Mouse (Mus musculus) lung, embryonic 14.5 days (tissue): ENCODE data around the gene Smim5. TPM values are rescaled to one million over a fixed set of nuclear protein-coding genes. Genes with fewer than 3 reads are reported as not detected.

Experiments used
- ATAC-seq: fragments of 200-750 bp; cut with Nextera tagmentation; 2 replicates; pipeline ENCODE4 v1.8.0; 2017; ENCODE audit warnings: mild to moderate bottlenecking, moderate TSS enrichment, moderate library complexity; ENCODE audit not compliant: insufficient read depth
- DNase-seq: peaks from one replicate; pipeline ENCODE4 v3.0.0-alpha.2; 2015
- H3K27ac ChIP-seq: fragments of 300-500 bp; sonication (generic); 2 replicates; pipeline ENCODE4 v1.5.1; 2014; ENCODE audit warnings: low read depth, mild to moderate bottlenecking, moderate library complexity
- H3K27me3 ChIP-seq: fragments of 300-500 bp; sonication (generic); 2 replicates; pipeline ENCODE4 v1.6.1; 2014; ENCODE audit warnings: low read length, control low read depth; ENCODE audit not compliant: insufficient read depth
- H3K36me3 ChIP-seq: fragments of 300-500 bp; sonication (generic); 2 replicates; pipeline ENCODE4 v1.6.1; 2014; ENCODE audit warnings: control low read depth; ENCODE audit not compliant: insufficient read depth
- H3K4me1 ChIP-seq: fragments of 300-500 bp; sonication (generic); 2 replicates; pipeline ENCODE4 v1.6.1; 2014; ENCODE audit warnings: antibody characterized with exemption, control low read depth; ENCODE audit not compliant: insufficient read depth
- H3K4me2 ChIP-seq: fragments of 300-500 bp; sonication (generic); 2 replicates; pipeline ENCODE4 v1.6.1; 2014; ENCODE audit warnings: mild to moderate bottlenecking
- H3K4me3 ChIP-seq: fragments of 300-500 bp; sonication (generic); 2 replicates; pipeline ENCODE4 v1.5.1; 2014; ENCODE audit warnings: low read depth, low read length
- H3K9ac ChIP-seq: fragments of 300-500 bp; sonication (generic); 2 replicates; pipeline ENCODE4 v1.6.1; 2014
- H3K9me3 ChIP-seq: fragments of 300-500 bp; sonication (generic); 2 replicates; pipeline ENCODE4 v1.6.1; 2016; ENCODE audit warnings: low read depth, low read length, control low read depth
- CTCF ChIP-seq: IDR thresholded peaks from 2 replicates; pipeline ENCODE4 v1.5.1; 2016; ENCODE audit warnings: antibody characterized with exemption, low read depth
- WGBS: fragments of 180-500 bp; shearing (Covaris S2); extraction: QIAGEN DNeasy Blood & Tissue Kit; methylation state at CpG from one replicate; pipeline ENCODE4 v1.1.7; 2014; 5-methylcytosine and 5-hydroxymethylcytosine counted together
- polyA plus RNA-seq: library from polyadenylated mRNA; unstranded; fragments of >200 nt; fragmentation: Nextera tagmentation; extraction: Ambion mirVana; gene quantifications from 2 replicates; pipeline ENCODE4 v1.2.1, GENCODE M21; 2014

Gene Smim5
- polyA plus RNA-seq, 1 experiment from 2014 or later: 1.9 TPM

DNA sequence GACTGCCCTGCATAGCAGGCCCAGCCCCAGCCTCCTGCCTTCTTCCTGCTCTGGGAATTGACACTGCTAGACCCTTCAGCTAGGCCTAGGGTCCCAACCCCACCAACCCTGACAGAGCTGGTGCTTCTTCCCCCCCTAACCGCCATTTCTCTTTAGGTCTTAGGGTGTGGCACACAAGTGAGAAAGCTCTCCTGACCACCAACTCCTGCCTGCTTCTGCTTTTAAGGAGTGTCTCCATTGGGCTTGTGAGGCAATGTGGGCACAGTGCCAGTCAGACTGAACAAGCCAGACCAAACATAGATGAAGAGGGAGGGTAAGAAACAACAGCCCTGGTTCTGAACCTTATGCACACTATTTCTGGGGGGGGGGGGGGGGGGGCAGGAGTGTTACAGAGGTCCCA is 3.1 kb downstream of the Smim5 start:
- H3K4me3 ChIP-seq: no peak overlapping the region
- H3K27me3 ChIP-seq: no peaks in the 10 kb centered on the region
- H3K4me1 ChIP-seq: peaks cover 40% of the 10 kb centered on the region
- DNase-seq (peak; percentile 70), ATAC-seq (no peak)
- TF ChIP-seq CTCF: no peak
- 60% methylated on average over 1 of the region's 1 CpGs for WGBS
- no peaks in the 10 kb centered on the region for H3K9me3 ChIP-seq
- H3K9ac ChIP-seq: no peak overlapping the region
- peak overlapping the region; percentile 83 for H3K27ac ChIP-seq
- peak overlapping the region; percentile 10; the same call in 1 of the 2 replicates for H3K4me2 ChIP-seq
- 0 out of 2 replicates have a peak, but pooled peaks cover 3% of the 10 kb centered on the region for H3K36me3 ChIP-seq

DNA sequence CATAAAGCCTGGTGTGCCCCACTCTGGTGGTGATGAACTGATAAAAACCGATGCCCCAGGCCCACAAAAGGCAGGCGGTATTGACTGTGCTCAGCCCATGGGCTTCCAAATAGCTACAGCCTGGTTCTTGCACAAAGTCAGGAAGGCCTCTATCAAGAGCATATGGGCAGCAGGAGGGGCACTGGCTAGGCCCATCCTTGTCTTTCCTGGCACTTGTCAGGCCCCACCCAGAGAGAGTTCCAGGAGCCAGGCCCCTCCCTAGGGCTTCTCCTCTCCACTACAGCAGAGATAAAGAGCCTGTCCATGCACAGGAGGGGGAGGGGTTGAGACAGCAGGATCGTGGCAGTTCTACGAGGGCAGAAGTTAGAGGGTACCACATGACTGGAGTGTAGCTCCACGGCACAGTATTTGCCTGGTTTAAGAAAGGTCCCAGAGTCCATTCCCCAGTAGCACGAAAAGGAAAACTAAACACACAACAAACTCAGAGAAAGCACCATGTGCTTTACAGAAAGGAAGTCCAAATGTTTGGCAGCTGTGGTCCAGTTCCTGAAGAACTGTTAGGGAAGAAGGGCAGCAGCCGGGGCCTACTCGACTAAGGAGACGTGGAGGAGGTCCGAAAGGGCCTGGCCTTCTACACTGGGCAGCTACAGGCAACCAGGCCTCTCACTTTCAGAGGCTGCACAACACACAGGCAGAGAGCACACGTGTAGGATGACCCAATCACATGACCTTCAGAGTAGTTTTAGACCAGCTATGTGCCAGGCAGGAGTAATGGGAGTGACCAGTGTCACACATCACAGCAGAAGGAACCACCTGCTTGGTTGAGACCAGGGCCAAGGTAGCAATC is 3.8 kb downstream of the Smim5 start:
- peak overlapping the region; percentile 78 for H3K27ac ChIP-seq
- H3K27me3 ChIP-seq: no peaks in the 10 kb centered on the region
- ATAC-seq: peak; percentile 44
- WGBS: 47% methylated on average over 11 of the region's 11 CpGs
- H3K36me3 ChIP-seq: 0 out of 2 replicates have a peak, but pooled peaks cover 3% of the 10 kb centered on the region
- DNase-seq: peak; percentile 34
- no peak overlapping the region for H3K4me3 ChIP-seq
- TF ChIP-seq CTCF: no peak
- H3K4me1 ChIP-seq: peaks cover 40% of the 10 kb centered on the region
- no peaks in the 10 kb centered on the region for H3K9me3 ChIP-seq
- peak overlapping the region; percentile 20; the same call in 1 of the 2 replicates for H3K9ac ChIP-seq
- peak overlapping the region; percentile 18; the same call in 1 of the 2 replicates for H3K4me2 ChIP-seq

DNA sequence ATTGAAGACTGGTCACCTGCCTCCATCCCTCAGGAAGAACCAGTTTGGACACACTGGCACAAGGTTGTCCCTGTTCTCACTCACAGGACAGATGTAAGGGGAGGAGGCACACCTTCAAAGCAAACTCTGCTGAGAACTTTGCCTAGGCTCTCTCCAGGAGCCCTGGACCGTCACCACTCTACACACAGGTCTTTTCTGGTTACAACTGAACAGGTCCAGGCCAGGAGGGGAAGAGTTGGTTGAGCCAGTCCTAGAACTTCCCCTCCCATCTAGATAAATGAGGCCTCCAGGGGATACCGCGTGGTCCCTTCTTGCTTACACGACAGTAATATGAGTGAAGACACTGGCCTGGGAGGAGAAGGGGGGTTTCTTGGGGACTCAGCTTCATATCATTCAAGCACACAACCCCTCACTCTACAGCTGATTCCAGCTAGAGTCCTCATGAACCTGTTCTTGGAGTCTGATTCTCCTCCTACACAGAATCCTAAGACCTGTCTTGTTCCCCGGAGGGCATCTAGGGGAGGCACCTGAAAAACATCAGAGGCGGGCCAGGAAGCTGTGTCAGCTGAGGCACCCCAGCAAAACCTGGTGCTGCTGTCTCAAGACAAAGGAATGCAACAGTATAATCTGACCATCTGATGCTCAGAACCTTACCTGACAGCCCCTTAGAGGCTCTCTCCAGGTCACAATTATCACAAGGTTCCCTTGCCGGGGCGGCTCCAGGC is 4.6 kb downstream of the Smim5 start:
- Histone ChIP-seq H3K27ac (peak overlapping the region; percentile 78), H3K9me3 (no peaks in the 10 kb centered on the region), H3K27me3 (no peaks in the 10 kb centered on the region), H3K4me3 (peak overlapping the region; percentile 4; the same call in 1 of the 2 replicates), H3K4me2 (no peak overlapping the region), H3K9ac (0 out of 2 replicates have a peak overlapping the region, but pooled peaks have one; percentile 8), H3K4me1 (peaks cover 40% of the 10 kb centered on the region), H3K36me3 (0 out of 2 replicates have a peak, but pooled peaks cover 3% of the 10 kb centered on the region)
- no peak for TF ChIP-seq CTCF
- ATAC-seq: no peak
- DNase-seq: no peak
- WGBS: 63% methylated on average over 8 of the region's 8 CpGs

DNA sequence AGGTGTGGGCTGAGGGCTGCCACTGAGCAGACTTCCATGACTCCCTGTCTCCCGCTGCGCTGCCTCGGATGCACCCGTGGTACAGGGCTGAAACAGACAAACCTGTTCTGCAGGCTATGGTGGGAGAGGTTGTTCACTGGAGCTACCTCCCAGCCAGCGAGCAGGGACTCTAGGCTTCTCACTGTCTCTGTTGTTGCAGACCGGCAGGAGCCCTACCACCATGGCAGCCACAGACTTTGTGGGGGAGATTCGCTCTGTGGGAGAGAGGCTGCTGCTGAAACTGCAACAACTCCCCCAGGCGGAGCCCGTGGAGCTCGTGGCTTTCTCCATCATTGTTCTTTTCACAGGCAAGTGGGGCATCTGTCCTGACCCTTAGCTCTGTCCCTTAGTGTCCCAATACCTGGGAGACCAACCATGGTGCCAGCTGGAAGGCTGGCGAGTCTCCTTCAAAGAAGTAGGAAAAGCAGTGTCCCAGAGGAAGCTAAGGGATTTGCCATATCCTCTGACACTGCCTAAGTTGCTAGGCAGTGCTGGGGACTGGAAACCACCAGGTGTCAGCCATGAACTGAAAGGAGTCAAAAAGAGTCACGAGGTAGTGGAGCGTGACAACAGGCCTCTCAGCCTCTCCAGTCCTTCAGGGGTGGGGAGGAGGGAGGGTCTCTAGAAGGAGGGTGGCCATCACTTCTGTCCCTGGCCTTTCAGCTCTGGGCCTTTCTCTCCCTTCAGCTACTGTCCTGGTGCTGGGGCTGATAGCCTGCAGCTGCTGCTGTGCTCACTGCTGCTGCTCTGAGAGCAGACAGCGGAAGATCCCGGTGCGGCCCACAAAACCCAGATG is 5.4 kb downstream of the Smim5 start:
- Histone ChIP-seq H3K4me3 (peak overlapping the region; percentile 4; the same call in 1 of the 2 replicates), H3K4me2 (peak overlapping the region; percentile 37; the same call in 1 of the 2 replicates), H3K27me3 (no peaks in the 10 kb centered on the region), H3K36me3 (0 out of 2 replicates have a peak, but pooled peaks cover 3% of the 10 kb centered on the region), H3K27ac (peak overlapping the region; percentile 77), H3K9me3 (no peaks in the 10 kb centered on the region), H3K4me1 (peaks cover 36% of the 10 kb centered on the region), H3K9ac (0 out of 2 replicates have a peak overlapping the region, but pooled peaks have one; percentile 8)
- TF ChIP-seq CTCF: peak; percentile 24; the same call in 1 of the 2 replicates
- DNase-seq (peak; percentile 66), ATAC-seq (peak; percentile 50)
- 43% methylated on average over 16 of the region's 16 CpGs for WGBS

DNA sequence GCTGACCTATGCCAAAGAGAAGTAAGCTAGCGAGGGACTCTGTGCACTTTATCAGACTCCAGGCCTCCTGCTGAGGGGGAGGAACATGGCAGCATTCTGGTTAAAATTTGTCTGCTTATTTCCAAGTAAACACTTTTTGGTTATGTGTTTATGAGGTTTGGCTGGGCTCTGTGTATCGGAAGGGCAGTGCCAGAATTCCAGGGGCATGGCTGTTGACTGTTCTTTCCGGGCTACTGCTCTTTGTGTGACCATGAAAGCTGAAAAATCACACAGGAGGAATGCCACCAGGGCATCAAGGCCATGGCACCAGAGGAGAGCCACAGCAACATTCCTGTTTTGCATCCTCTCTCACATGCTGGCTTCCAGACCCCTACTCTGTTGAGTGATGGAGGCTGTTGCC is 6.3 kb downstream of the Smim5 start:
- DNase-seq (no peak), ATAC-seq (no peak)
- no peak overlapping the region for H3K9ac ChIP-seq
- 78% methylated on average over 3 of the region's 3 CpGs for WGBS
- H3K4me3 ChIP-seq: no peak overlapping the region
- no peak for TF ChIP-seq CTCF
- peaks cover 31% of the 10 kb centered on the region for H3K4me1 ChIP-seq
- H3K36me3 ChIP-seq: 0 out of 2 replicates have a peak, but pooled peaks cover 3% of the 10 kb centered on the region
- no peaks in the 10 kb centered on the region for H3K27me3 ChIP-seq
- no peak overlapping the region for H3K27ac ChIP-seq
- H3K4me2 ChIP-seq: no peak overlapping the region
- no peaks in the 10 kb centered on the region for H3K9me3 ChIP-seq

DNA sequence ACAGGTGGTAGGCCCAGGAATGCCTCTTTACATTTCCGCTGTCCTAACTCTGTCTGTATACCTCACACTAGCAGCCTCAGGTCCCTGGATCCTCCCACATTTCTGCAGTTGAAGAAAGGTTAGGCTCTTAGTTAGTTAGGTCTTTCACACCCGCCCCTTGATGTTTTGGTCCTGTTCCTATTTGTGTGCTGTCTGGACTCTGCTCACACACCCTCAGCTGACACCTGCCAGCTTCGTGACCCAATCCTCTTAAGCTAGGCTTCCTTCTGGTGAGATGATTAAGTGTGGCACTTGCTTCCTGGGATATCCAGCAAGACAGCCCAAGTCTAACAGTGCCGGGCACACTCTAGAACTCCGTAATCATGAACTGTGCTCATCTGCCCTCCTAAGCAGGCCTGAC is 6.8 kb downstream of the Smim5 start:
- no peaks in the 10 kb centered on the region for H3K9me3 ChIP-seq
- no peak overlapping the region for H3K4me2 ChIP-seq
- no peak for TF ChIP-seq CTCF
- DNase-seq (no peak), ATAC-seq (no peak)
- H3K4me1 ChIP-seq: peaks cover 31% of the 10 kb centered on the region
- H3K4me3 ChIP-seq: no peak overlapping the region
- no peak overlapping the region for H3K27ac ChIP-seq
- WGBS: 79% methylated on average over 5 of the region's 5 CpGs
- H3K27me3 ChIP-seq: no peaks in the 10 kb centered on the region
- H3K36me3 ChIP-seq: 0 out of 2 replicates have a peak, but pooled peaks cover 3% of the 10 kb centered on the region
- H3K9ac ChIP-seq: no peak overlapping the region
